Mouse (Mus musculus): ENCODE measurements around the gene Malrd1.

GRCm38 (mm10) chr2:15893418-15894120 lies 367.3 kb downstream of the Malrd1 start:
- TF ChIP-seq CTCF (IDR thresholded peaks at IDR 0.05; ENCODE audit: borderline replicate concordance, insufficient read depth, low read length) (no peak), POLR2A (IDR thresholded peaks at IDR 0.05; ENCODE audit: low read depth, low read length) (no peak)
